In genomic region chr6:128362381-128363006, GRCm38 (mm10) we compare ENCODE assay signal across 8 mouse cellular contexts. TPM values are rescaled to one million over a fixed set of nuclear protein-coding genes. Genes with fewer than 3 reads are reported as not detected.
A peak's percentile ranks its signal among the peaks of the same experiment; 100 is the strongest.
DNase-seq lines count a peak whose midpoint lies in the region; ATAC-seq lines count a peak whose summit lies in the region.

Gene Rhno1 (minus strand): TSS chr6:128362911.
Gene Foxm1 (plus strand): TSS chr6:128362967.

- peaks cover 33% of the 10 kb centered on the region for H3K36me3 ChIP-seq in heart, embryonic 14.5 days (ENCODE audit: control insufficient read depth, insufficient read depth, low read length)
- peaks cover 56% of the 10 kb centered on the region for H3K36me3 ChIP-seq in liver, embryonic 13.5 days
- peaks cover 33% of the 10 kb centered on the region for H3K36me3 ChIP-seq in stomach, embryonic 14.5 days (ENCODE audit: control insufficient read depth, insufficient read depth, low read length)

- under 1% methylated on average over 59 of the region's 76 CpGs for WGBS in heart, embryonic 14.5 days
- under 1% methylated on average over 64 of the region's 76 CpGs for WGBS in liver, embryonic 13.5 days (ENCODE audit: insufficient replicate concordance)
- under 1% methylated on average over 68 of the region's 76 CpGs for WGBS in stomach, embryonic 14.5 days

- H3K27ac ChIP-seq in brown adipose tissue, adult 24 weeks (replicated peaks; ENCODE audit: low read depth, low read length), result peak within 1 kb of the TSS; percentile 54
- peak within 1 kb of the TSS; percentile 87 to 92 for H3K27ac ChIP-seq in heart, embryonic 14.5 days (replicated peaks in 1 of 2; ENCODE audit: control insufficient read depth in 1 of 2, insufficient read depth in 1 of 2, low read depth in 2 of 2, low read length in 2 of 2)
- H3K27ac ChIP-seq in liver, embryonic 13.5 days, result peak within 1 kb of the TSS; percentile 96
- peak within 1 kb of the TSS; percentile 96 for H3K27ac ChIP-seq in stomach, embryonic 14.5 days (ENCODE audit: low read length)

- H3K4me2 ChIP-seq in heart, embryonic 14.5 days (ENCODE audit: low read length), result peak within 1 kb of the TSS; percentile 88
- H3K4me2 ChIP-seq in liver, embryonic 13.5 days, result peak within 1 kb of the TSS; percentile 88
- H3K4me2 ChIP-seq in stomach, embryonic 14.5 days (replicated peaks; ENCODE audit: low read depth, low read length), result peak within 1 kb of the TSS; percentile 72

- H3K9ac ChIP-seq in heart, embryonic 14.5 days (ENCODE audit: low read length), result peak within 1 kb of the TSS; percentile 92
- peak within 1 kb of the TSS; percentile 92 for H3K9ac ChIP-seq in liver, embryonic 13.5 days
- peak within 1 kb of the TSS; percentile 80 for H3K9ac ChIP-seq in stomach, embryonic 14.5 days (replicated peaks; ENCODE audit: low read depth, low read length)

- peak; percentile 93 for DNase-seq in kidney, postnatal 10 days
- DNase-seq in liver, embryonic 13.5 days, result peak; percentile 76
- peak; percentile 71 to 77 for DNase-seq in natural killer cell, adult 2 months (ENCODE audit: low spot score in 2 of 2)

- peak; percentile 81 for ATAC-seq in CD4-positive, CD25-positive, alpha-beta regulatory T cell, adult 4 months
- peak; percentile 83 for ATAC-seq in erythroid progenitor cell, adult 5-6 weeks (replicated peaks; ENCODE audit: low FRiP score, poor library complexity, severe bottlenecking)
- ATAC-seq in heart, embryonic 14.5 days (ENCODE audit: insufficient number of reproducible peaks, insufficient read depth, low FRiP score, low read depth), result peak; percentile 87
- peak; percentile 89 for ATAC-seq in liver, embryonic 13.5 days (ENCODE audit: low read depth)
- peak; percentile 85 for ATAC-seq in stomach, embryonic 14.5 days (ENCODE audit: insufficient number of reproducible peaks, insufficient read depth, low FRiP score, low read depth)

- no peaks in the 10 kb centered on the region for H3K27me3 ChIP-seq in heart, embryonic 14.5 days (ENCODE audit: control insufficient read depth, insufficient read depth, low read length)
- no peaks in the 10 kb centered on the region for H3K27me3 ChIP-seq in liver, embryonic 13.5 days
- H3K27me3 ChIP-seq in stomach, embryonic 14.5 days (ENCODE audit: control insufficient read depth, insufficient read depth, low read length), result no peaks in the 10 kb centered on the region

- peak within 1 kb of the TSS; percentile 78 for H3K4me3 ChIP-seq in brown adipose tissue, adult 24 weeks (ENCODE audit: insufficient read depth, low read depth, low read length)
- H3K4me3 ChIP-seq in heart, embryonic 14.5 days (ENCODE audit: control insufficient read depth in 1 of 2, insufficient read depth in 1 of 2, low read depth in 1 of 2, low read length in 2 of 2), result peak within 1 kb of the TSS; percentile 68 to 93
- peak within 1 kb of the TSS; percentile 97 for H3K4me3 ChIP-seq in liver, embryonic 13.5 days (replicated peaks)
- peak within 1 kb of the TSS; percentile 90 for H3K4me3 ChIP-seq in stomach, embryonic 14.5 days (ENCODE audit: low read depth, low read length)

- no peaks in the 10 kb centered on the region for H3K4me1 ChIP-seq in brown adipose tissue, adult 24 weeks (ENCODE audit: control insufficient read depth, insufficient read depth, insufficient read length, low read length)
- peaks cover 3 to 22% of the 10 kb centered on the region in 2 experiments for H3K4me1 ChIP-seq in heart, embryonic 14.5 days (ENCODE audit: control insufficient read depth in 2 of 2, insufficient read depth in 2 of 2, low read length in 2 of 2)
- H3K4me1 ChIP-seq in liver, embryonic 13.5 days (replicated peaks), result peaks cover 57% of the 10 kb centered on the region
- H3K4me1 ChIP-seq in stomach, embryonic 14.5 days (ENCODE audit: control insufficient read depth, insufficient read depth, low read length), result peaks cover 19% of the 10 kb centered on the region; the same call in 1 of the 2 replicates

- no peaks in the 10 kb centered on the region for H3K9me3 ChIP-seq in heart, embryonic 14.5 days (ENCODE audit: control insufficient read depth, low read length)
- H3K9me3 ChIP-seq in liver, embryonic 13.5 days (replicated peaks), result no peaks in the 10 kb centered on the region
- H3K9me3 ChIP-seq in stomach, embryonic 14.5 days (ENCODE audit: control insufficient read depth, low read depth, low read length), result no peaks in the 10 kb centered on the region

RNA-seq across cellular contexts. Expression of gene Rhno1, which starts in this region (rescaled TPM):
- polyA plus RNA-seq in CD4-positive, CD25-positive, alpha-beta regulatory T cell, adult 4 months (2017; shearing (Covaris generic)), result 100 to 1,000 TPM in 1 of 2 experiments, 10 to 100 TPM in 1; 81.8 to 115 TPM
- polyA plus RNA-seq in brown adipose tissue, adult 24 weeks (2012; ENCODE audit: insufficient read depth, insufficient read length, missing spikeins), result 11.1 and 13.1 TPM in 2 replicates
- 141 and 176 TPM in 2 replicates for total RNA-seq in erythroid progenitor cell, adult 5-6 weeks (2015; ENCODE audit: low replicate concordance)
- 147 and 174 TPM in 2 replicates for total RNA-seq in erythroid progenitor cell, adult 5-6 weeks (2017; ENCODE audit: low replicate concordance)
- polyA plus RNA-seq in heart, embryonic 14.5 days (2014; fragmentation: Nextera tagmentation; extraction: Ambion mirVana), result 79.2 and 79.6 TPM in 2 replicates
- polyA plus RNA-seq in liver, embryonic 13.5 days (2015; fragmentation: Nextera tagmentation; extraction: Ambion mirVana), result 64.3 and 70.5 TPM in 2 replicates
- polyA plus RNA-seq in stomach, embryonic 14.5 days (2014; fragmentation: Nextera tagmentation; extraction: Ambion mirVana), result 126 and 137 TPM in 2 replicates

RNA-seq across cellular contexts. Expression of gene Foxm1, which starts in this region (rescaled TPM):
- 1 to 10 TPM; 1.5 to 1.9 TPM for polyA plus RNA-seq in CD4-positive, CD25-positive, alpha-beta regulatory T cell, adult 4 months (2017; shearing (Covaris generic))
- polyA plus RNA-seq in brown adipose tissue, adult 24 weeks (2012; ENCODE audit: insufficient read depth, insufficient read length, missing spikeins), result 0.28 TPM in 1 of 2 replicates, not detected in the other
- total RNA-seq in erythroid progenitor cell, adult 5-6 weeks (2015; ENCODE audit: low replicate concordance), result 131 and 194 TPM in 2 replicates
- 90.5 and 96.5 TPM in 2 replicates for total RNA-seq in erythroid progenitor cell, adult 5-6 weeks (2017; ENCODE audit: low replicate concordance)
- 23.8 and 25.0 TPM in 2 replicates for polyA plus RNA-seq in heart, embryonic 14.5 days (2014; fragmentation: Nextera tagmentation; extraction: Ambion mirVana)
- 12.2 and 14.7 TPM in 2 replicates for polyA plus RNA-seq in liver, embryonic 13.5 days (2015; fragmentation: Nextera tagmentation; extraction: Ambion mirVana)
- polyA plus RNA-seq in stomach, embryonic 14.5 days (2014; fragmentation: Nextera tagmentation; extraction: Ambion mirVana), result 34.9 and 38.7 TPM in 2 replicates

Comparison
In these comparisons a context has a peak if more than half of its experiments do, and no peak if none do; other contexts are left out.
1. Peak in every context shown above with its lines: DNase-seq, ATAC-seq, H3K4me3 ChIP-seq and H3K27ac ChIP-seq.